Mouse (Mus musculus) limb, embryonic 10.5 days (tissue): Measurements from ENCODE around the gene Zpbp. TPM values are rescaled to one million over a fixed set of nuclear protein-coding genes. Genes with fewer than 3 reads are reported as not detected.

ENCODE experiments used
- DNase-seq: peaks from one replicate; pipeline ENCODE4 v3.0.0-alpha.2; 2017; ENCODE audit warnings: low spot score
- H3K27ac ChIP-seq: fragments of 300-500 bp; sonication (generic); 2 replicates; pipeline ENCODE4 v1.5.1; 2016; ENCODE audit warnings: mild to moderate bottlenecking
- H3K27me3 ChIP-seq: fragments of 300-500 bp; sonication (generic); 2 replicates; pipeline ENCODE4 v1.6.1; 2016; ENCODE audit warnings: low read depth, mild to moderate bottlenecking; ENCODE audit not compliant: poor library complexity, severe bottlenecking
- H3K36me3 ChIP-seq: fragments of 300-500 bp; sonication (generic); 2 replicates; pipeline ENCODE4 v1.6.1; 2016; ENCODE audit warnings: mild to moderate bottlenecking, moderate library complexity
- H3K4me1 ChIP-seq: fragments of 300-500 bp; sonication (generic); 2 replicates; pipeline ENCODE4 v1.6.1; 2016
- H3K4me3 ChIP-seq: fragments of 300-500 bp; sonication (generic); 2 replicates; pipeline ENCODE4 v1.5.1; 2016; ENCODE audit warnings: mild to moderate bottlenecking, moderate library complexity
- H3K9me3 ChIP-seq: fragments of 300-500 bp; sonication (generic); replicated peaks from 2 replicates; pipeline ENCODE4 v1.6.1; 2016; ENCODE audit warnings: mild to moderate bottlenecking
- WGBS: fragments of 180-500 bp; shearing (Covaris S2); methylation state at CpG from one replicate; pipeline ENCODE4 v1.1.7; 2016; 5-methylcytosine and 5-hydroxymethylcytosine counted together
- polyA plus RNA-seq: library from polyadenylated mRNA; unstranded; fragments of >200 nt; fragmentation: Nextera tagmentation; extraction: Ambion mirVana; gene quantifications from 2 replicates; pipeline ENCODE4 v1.2.1, GENCODE M21; 2016

Zpbp gene
- polyA plus RNA-seq, 1 experiment from 2014 or later: 0.68 TPM

DNA sequence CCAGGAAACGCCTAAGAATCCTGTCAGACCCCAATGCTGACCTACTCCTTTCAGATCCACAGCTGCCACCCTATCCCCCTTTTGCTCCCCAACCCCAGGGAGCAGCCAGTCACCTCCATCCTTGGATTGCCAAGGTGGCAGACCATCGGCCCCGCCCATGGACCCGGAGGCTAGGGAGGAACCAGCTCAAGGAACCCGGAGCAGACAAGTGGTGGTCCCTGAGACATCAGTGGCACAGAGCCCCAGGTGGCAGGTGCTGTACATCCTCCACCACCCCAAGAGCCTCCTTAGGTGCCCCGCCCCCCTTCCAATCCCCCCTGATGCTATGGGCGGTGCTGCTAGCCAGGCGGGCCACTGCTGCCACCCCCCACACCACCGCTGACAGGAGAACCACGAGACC, 69.0 kb downstream of the Zpbp start:
- 94% methylated on average over 10 of the region's 10 CpGs for WGBS
- Histone ChIP-seq H3K36me3 (no peaks in the 10 kb centered on the region), H3K27ac (no peak overlapping the region), H3K27me3 (no peaks in the 10 kb centered on the region), H3K4me3 (no peak overlapping the region), H3K4me1 (no peaks in the 10 kb centered on the region), H3K9me3 (no peaks in the 10 kb centered on the region)
- DNase-seq: no peak

DNA sequence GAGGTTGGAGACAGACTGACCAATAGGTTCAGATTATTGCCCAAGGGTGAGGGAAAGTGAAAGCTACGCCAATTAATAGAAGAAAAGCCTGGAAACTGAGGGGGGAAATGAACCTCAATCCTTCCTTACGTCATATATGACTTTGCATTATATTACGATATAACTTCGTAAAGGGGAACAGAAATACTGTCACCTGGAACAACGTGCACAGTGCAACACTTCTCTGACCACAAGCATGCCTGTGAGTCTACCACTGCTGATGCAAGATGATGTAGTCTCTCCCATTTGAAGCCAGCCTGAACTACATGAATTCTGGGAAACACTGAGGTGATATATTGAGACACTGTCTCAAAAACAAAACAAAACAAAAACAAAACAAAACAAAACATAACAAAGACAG, 90.9 kb downstream of the Zpbp start:
- no peaks in the 10 kb centered on the region for H3K9me3 ChIP-seq
- H3K4me1 ChIP-seq: no peaks in the 10 kb centered on the region
- H3K27me3 ChIP-seq: no peaks in the 10 kb centered on the region
- H3K27ac ChIP-seq: no peak overlapping the region
- WGBS: 89% methylated on average over 5 of the region's 5 CpGs
- DNase-seq: no peak
- no peaks in the 10 kb centered on the region for H3K36me3 ChIP-seq
- no peak overlapping the region for H3K4me3 ChIP-seq

DNA sequence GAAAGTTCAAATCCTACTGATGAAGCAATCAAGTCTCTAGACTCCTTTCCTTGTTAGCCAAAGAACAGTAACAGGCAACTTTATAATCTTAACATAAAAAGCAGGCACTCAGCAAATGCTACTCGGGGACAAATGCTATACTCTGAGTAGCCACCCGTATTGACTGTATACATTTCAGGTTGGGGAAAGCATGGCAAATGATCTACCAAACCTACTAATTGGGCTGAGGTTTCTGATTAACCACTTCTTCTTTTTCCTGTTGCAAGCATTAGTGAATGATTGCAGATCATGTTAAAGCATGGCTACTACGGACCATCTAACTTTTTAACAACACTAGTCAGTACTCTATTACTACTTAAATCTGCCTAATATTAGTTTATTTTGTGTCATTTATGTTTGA, 178.7 kb downstream of the Zpbp start:
- no peaks in the 10 kb centered on the region for H3K27me3 ChIP-seq
- no peaks in the 10 kb centered on the region for H3K4me1 ChIP-seq
- H3K36me3 ChIP-seq: no peaks in the 10 kb centered on the region
- no peak overlapping the region for H3K27ac ChIP-seq
- no peak for DNase-seq
- no peaks in the 10 kb centered on the region for H3K9me3 ChIP-seq
- no peak overlapping the region for H3K4me3 ChIP-seq
- 85% methylated on average over 3 of the region's 3 CpGs for WGBS

DNA sequence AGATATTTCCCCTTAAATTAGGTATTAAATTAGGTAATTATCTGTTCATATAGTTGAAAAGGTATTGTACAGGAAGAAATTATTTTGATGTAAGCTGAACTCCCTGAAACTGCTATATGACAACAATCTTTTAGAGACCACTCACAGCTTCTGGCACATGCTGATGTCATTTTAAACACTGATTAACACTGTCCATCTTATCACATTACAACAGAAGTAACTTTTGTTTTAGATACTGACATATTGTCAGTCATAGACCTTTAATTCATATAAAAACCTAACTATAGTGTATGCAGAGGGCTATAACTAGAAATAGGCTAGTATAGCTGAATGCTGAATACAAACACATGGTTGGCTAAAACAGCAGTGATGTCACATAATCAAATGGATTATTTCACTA, 182.1 kb downstream of the Zpbp start:
- H3K4me1 ChIP-seq: no peaks in the 10 kb centered on the region
- H3K27ac ChIP-seq: no peak overlapping the region
- no peaks in the 10 kb centered on the region for H3K9me3 ChIP-seq
- H3K36me3 ChIP-seq: no peaks in the 10 kb centered on the region
- no peak for DNase-seq
- no peak overlapping the region for H3K4me3 ChIP-seq
- no peaks in the 10 kb centered on the region for H3K27me3 ChIP-seq

DNA sequence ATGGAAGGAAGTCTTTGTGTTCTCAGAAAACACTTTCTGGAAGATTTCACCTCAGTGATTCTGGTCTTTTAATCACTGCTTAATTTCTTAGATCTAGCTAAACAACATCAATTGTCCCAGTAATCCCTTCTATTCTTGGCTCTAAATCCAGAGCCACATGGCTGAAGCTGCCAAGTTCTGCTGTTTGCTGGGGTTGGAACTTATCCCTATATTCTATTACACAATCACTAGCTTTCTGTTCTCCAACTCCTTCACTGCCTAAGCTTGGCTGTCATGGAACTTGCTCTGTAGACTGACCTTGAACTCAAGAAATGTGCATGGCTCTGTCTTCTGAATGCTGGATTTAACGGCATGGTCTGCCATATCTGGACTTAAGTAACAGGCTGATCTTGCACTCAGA, 204.9 kb downstream of the Zpbp start:
- H3K9me3 ChIP-seq: no peaks in the 10 kb centered on the region
- no peak for DNase-seq
- no peaks in the 10 kb centered on the region for H3K36me3 ChIP-seq
- WGBS: 94% methylated on average over 1 of the region's 1 CpGs
- no peak overlapping the region for H3K4me3 ChIP-seq
- H3K27ac ChIP-seq: no peak overlapping the region
- H3K27me3 ChIP-seq: no peaks in the 10 kb centered on the region
- H3K4me1 ChIP-seq: no peaks in the 10 kb centered on the region

DNA sequence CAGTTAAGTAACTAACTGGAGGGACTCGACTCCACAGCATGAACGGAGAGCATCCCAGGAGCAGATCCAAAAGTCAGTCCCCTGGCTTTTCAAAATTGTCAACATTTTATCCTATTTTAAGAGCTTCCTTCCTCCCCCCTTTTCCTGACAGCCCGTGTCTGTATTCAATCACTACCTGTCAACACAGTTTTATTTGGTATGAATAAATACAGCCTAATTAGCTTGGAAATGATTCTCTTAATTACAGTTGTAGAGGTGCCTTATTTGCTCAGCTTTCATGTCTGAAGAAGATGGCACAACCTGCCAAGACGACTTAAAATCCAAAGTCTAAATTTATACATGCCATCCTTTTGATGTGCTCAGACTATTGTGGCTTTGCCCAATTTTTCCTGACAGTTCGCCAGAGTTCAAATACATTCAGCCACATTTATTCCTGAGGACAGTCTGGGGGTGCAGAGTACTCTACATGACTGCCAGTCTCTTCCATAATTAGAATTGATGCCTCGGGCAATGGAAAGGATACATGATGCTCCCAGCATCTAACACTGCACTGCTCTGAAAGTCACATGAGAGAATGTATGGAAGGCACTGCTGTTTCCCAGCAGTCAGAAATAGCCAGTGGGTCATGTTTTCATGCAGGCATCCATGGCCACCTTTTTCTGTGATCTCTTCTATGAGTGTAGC, 219.4 kb downstream of the Zpbp start:
- Histone ChIP-seq H3K36me3 (no peaks in the 10 kb centered on the region), H3K9me3 (no peaks in the 10 kb centered on the region), H3K27me3 (no peaks in the 10 kb centered on the region), H3K27ac (no peak overlapping the region), H3K4me3 (no peak overlapping the region), H3K4me1 (0 out of 2 replicates have a peak, but pooled peaks cover 3% of the 10 kb centered on the region)
- WGBS: 68% methylated on average over 6 of the region's 6 CpGs
- no peak for DNase-seq

DNA sequence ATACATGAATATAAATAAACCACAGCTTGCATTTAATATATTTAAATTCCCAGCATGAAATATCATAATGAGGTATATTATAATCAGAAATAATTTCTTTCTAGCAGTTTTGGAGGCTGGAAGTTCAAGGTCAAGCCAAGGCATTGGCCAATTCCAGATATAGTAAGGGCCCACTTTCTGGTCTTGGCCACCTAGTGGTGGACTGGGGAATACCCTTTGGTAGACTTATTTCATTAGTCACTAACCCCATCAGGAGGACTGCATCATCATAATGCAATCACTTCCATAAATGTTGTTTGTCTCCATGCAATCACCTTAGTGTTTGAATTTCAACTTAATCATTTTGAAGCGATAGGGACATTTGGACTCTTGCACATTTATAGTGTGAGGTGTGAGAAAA, 222.9 kb downstream of the Zpbp start:
- Histone ChIP-seq H3K4me1 (no peaks in the 10 kb centered on the region), H3K36me3 (no peaks in the 10 kb centered on the region), H3K4me3 (no peak overlapping the region), H3K9me3 (no peaks in the 10 kb centered on the region), H3K27me3 (no peaks in the 10 kb centered on the region), H3K27ac (no peak overlapping the region)
- no peak for DNase-seq
- 65% methylated on average over 1 of the region's 1 CpGs for WGBS

Other genes starting within 250 kb of the Zpbp start
- 0.92 and 2.4 TPM in 2 replicates for gene Spata48, start 314 bp downstream of the Zpbp start, polyA plus RNA-seq
- not detected in 2 replicates for gene 4930512M02Rik, start 165.4 kb upstream of the Zpbp start, polyA plus RNA-seq
- 2.2 and 3.2 TPM in 2 replicates for gene Ikzf1, start 222.6 kb upstream of the Zpbp start, polyA plus RNA-seq